Mouse (Mus musculus) forebrain, embryonic 10.5 days (tissue): Measurements from ENCODE around the gene Fndc4. TPM values are rescaled to one million over a fixed set of nuclear protein-coding genes. Genes with fewer than 3 reads are reported as not detected.
A peak's percentile ranks its signal among the peaks of the same experiment; 100 is the strongest.

Source experiments
- DNase-seq: peaks from one replicate; pipeline ENCODE4 v3.0.0-alpha.2; 2017; ENCODE audit warnings: low spot score; ENCODE audit errors: extremely low spot score
- H3K27ac ChIP-seq: fragments of 300-500 bp; sonication (generic); 2 replicates; pipeline ENCODE4 v1.5.1; 2016; ENCODE audit warnings: mild to moderate bottlenecking
- H3K27me3 ChIP-seq: fragments of 300-500 bp; sonication (generic); 2 replicates; pipeline ENCODE4 v1.6.1; 2016; ENCODE audit warnings: mild to moderate bottlenecking; ENCODE audit not compliant: poor library complexity, severe bottlenecking
- H3K36me3 ChIP-seq: fragments of 300-500 bp; sonication (generic); replicated peaks from 2 replicates; pipeline ENCODE4 v1.6.1; 2016; ENCODE audit warnings: mild to moderate bottlenecking, moderate library complexity
- H3K4me1 ChIP-seq: fragments of 300-500 bp; sonication (generic); 2 replicates; pipeline ENCODE4 v1.6.1; 2016
- H3K4me3 ChIP-seq: fragments of 300-500 bp; sonication (generic); 2 replicates; pipeline ENCODE4 v1.5.1; 2016; ENCODE audit warnings: mild to moderate bottlenecking, moderate library complexity
- H3K9me3 ChIP-seq: fragments of 300-500 bp; sonication (generic); 2 replicates; pipeline ENCODE4 v1.6.1; 2016; ENCODE audit warnings: mild to moderate bottlenecking, moderate library complexity
- WGBS: fragments of 180-500 bp; shearing (Covaris S2); methylation state at CpG from one replicate; pipeline ENCODE4 v1.1.7; 2016; 5-methylcytosine and 5-hydroxymethylcytosine counted together
- polyA plus RNA-seq: library from polyadenylated mRNA; unstranded; fragments of >200 nt; fragmentation: Nextera tagmentation; extraction: Ambion mirVana; gene quantifications from 2 replicates; pipeline ENCODE4 v1.2.1, GENCODE M21; 2016

The Fndc4 gene
- polyA plus RNA-seq, 1 experiment from 2014 or later: 46.6 TPM

DNA sequence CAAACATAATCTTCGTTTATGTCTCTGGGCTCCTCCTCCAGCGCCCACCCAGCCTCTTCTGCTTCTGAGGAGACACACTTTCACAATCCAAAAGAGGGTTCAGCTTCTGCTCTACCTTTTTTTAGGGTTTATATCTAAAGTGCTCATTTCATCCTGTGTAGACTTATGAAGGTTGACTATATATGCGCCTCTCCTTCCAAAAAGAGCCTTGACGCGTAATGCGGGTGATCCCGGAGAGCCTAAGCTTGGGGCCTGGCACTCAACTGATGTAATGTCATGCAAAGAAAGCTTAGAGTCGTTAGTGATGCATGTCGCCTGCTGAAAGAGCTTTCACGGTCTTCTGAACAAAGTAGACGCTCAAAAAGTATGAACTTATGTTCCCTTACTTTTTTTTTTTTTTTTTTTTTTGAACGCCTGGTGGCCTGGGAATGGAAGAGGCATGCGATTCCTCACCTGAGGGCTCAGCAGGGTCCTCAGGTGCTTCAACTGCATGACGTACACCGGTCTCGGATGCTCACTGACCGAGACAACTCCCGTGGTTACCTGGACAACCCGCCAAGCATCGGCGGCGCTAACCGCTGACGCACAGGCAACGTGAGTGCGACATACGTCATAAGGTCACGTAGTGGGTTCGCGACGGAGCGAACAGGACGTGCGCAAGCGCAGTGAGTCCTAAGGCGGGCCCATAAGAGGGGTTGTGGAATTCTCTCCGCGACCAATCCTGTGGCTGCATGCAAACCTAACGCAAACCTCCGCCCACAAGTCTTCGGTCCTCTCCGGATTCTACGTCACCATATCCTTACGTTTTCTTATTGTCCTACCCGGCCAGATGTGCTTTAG lies 5.1 kb downstream of the Fndc4 start, which contains the start of gene Ift172:
Gene Ift172 (minus strand): TSS at position 596 of the 840 bp plus-strand sequence.
- DNase-seq: peak; percentile 95
- Histone ChIP-seq H3K4me1 (peaks cover 48% of the 10 kb centered on the region), H3K4me3 (peak within 1 kb of the TSS; percentile 63), H3K9me3 (no peaks in the 10 kb centered on the region), H3K27ac (peak within 1 kb of the TSS; percentile 86), H3K27me3 (no peaks in the 10 kb centered on the region), H3K36me3 (peaks cover 36% of the 10 kb centered on the region)
- WGBS: 3% methylated on average over 45 of the region's 45 CpGs

DNA sequence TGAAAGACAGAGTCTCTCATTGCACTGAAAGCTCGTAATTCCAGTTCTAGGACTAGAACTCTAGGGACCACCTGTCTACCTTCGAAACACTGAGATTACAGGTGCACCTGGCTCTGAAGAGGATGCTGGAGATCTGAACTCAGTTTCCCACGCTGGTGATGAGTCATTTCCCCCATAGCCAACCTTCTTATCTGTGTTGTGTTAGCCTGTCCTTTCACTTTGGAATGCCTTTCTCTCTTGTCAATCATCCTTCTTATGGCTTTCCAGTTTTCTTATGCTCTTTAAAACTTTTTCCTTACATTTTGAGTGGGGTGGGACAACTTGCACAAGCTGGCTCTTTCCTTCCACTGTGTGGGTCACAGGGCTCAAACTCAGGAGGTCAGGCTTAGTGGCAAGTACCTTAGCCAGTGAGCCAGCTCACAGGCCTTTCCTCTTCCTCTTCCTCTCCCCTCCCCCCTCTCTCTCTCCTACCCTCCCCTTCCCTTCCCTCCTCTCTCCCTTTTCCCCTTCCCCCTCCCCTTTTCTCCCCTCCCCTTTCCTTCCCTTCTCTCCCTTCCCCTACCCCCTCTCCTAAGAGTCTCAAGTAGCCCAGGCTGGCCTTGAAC lies 6.2 kb downstream of the Fndc4 start:
- peaks cover 47% of the 10 kb centered on the region for H3K36me3 ChIP-seq
- DNase-seq: no peak
- H3K27ac ChIP-seq: 0 out of 2 replicates have a peak overlapping the region, but pooled peaks have one; percentile 86
- peak overlapping the region; percentile 63 for H3K4me3 ChIP-seq
- no peaks in the 10 kb centered on the region for H3K9me3 ChIP-seq
- H3K4me1 ChIP-seq: peaks cover 38% of the 10 kb centered on the region
- no peaks in the 10 kb centered on the region for H3K27me3 ChIP-seq
- WGBS: 86% methylated on average over 3 of the region's 3 CpGs

- Histone ChIP-seq H3K27ac (no peak overlapping the region), H3K27me3 (no peaks in the 10 kb centered on the region), H3K4me1 (peaks cover 28% of the 10 kb centered on the region), H3K36me3 (peaks cover 44% of the 10 kb centered on the region), H3K4me3 (no peak overlapping the region), H3K9me3 (no peaks in the 10 kb centered on the region)
- no peak for DNase-seq
- WGBS: 86% methylated on average over 3 of the region's 3 CpGs
Measured at GRCm38 (mm10) chr5:31288655-31289054, 7.2 kb downstream of the Fndc4 start.

DNA sequence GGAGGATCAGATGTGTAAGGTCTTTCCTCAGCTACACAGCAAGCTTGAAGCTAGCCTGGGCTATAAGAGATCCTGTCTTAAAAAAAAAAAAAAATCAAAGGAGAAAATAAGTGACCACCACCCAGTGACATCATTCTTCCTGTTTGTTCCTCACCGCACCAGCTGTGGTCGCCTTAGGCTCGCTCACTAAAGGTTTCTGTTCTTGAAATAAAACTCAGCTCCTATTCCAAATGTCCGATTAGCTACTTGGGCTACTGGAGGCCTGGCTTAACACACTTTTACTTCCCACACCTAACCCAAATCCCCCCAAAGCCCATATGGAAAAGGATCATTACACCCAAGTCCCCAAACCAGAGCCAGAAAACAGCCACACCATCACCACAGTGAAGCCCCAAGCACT lies 7.7 kb downstream of the Fndc4 start:
- H3K36me3 ChIP-seq: peaks cover 44% of the 10 kb centered on the region
- no peak for DNase-seq
- no peak overlapping the region for H3K4me3 ChIP-seq
- 84% methylated on average over 4 of the region's 4 CpGs for WGBS
- no peak overlapping the region for H3K27ac ChIP-seq
- no peaks in the 10 kb centered on the region for H3K27me3 ChIP-seq
- peaks cover 23% of the 10 kb centered on the region for H3K4me1 ChIP-seq
- H3K9me3 ChIP-seq: no peaks in the 10 kb centered on the region

DNA sequence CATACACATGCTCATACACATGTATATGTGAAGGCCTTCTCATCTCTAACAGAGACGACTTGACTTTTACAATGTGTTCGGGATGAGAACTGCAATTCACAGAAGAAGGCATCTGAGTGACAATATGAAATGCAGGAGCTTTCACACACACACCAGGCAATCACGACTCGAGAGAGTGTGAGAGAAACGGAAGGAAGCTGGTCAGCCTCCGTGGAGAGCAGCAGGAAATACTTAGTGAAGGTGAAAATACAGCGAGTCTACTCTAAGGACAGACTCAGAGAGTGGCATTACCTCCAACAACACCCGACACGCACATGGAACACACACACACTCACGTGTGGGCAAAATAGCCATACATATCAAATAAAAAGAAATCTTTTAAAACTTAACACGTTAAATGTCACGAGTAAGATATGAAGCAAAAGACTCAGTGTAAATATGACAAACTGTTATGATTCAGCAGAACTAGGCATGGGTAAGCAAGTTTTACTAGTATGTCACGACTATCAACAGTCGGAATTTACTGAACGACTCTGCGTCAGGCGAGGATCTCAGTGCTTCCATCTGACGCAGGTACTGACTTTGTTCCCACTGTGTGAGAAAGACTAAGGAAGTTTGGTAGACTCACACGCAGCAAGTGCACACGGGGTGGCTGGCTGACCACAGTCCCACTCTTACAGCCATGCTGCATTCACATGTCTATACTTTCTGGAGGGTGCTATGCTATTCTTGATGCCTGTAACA lies 16.5 kb downstream of the Fndc4 start:
- Histone ChIP-seq H3K9me3 (no peaks in the 10 kb centered on the region), H3K27me3 (no peaks in the 10 kb centered on the region), H3K27ac (no peak overlapping the region), H3K4me3 (no peak overlapping the region), H3K36me3 (peaks cover 80% of the 10 kb centered on the region), H3K4me1 (no peaks in the 10 kb centered on the region)
- 92% methylated on average over 20 of the region's 20 CpGs for WGBS
- no peak for DNase-seq

- Histone ChIP-seq H3K27ac (no peak overlapping the region), H3K9me3 (no peaks in the 10 kb centered on the region), H3K36me3 (peaks cover 78% of the 10 kb centered on the region), H3K4me1 (peaks cover 3% of the 10 kb centered on the region; the same call in 1 of the 2 replicates), H3K4me3 (no peak overlapping the region), H3K27me3 (no peaks in the 10 kb centered on the region)
- DNase-seq: no peak
- 81% methylated on average over 6 of the region's 6 CpGs for WGBS
Measured at GRCm38 (mm10) chr5:31273018-31273417, 22.9 kb downstream of the Fndc4 start.

GRCm38 (mm10) chr5:31267686-31268085 lies 28.2 kb downstream of the Fndc4 start:
- no peak overlapping the region for H3K4me3 ChIP-seq

GRCm38 (mm10) chr5:31266101-31266500 lies 29.8 kb downstream of the Fndc4 start:
- WGBS: 93% methylated on average over 7 of the region's 7 CpGs
- Histone ChIP-seq H3K36me3 (peaks cover 94% of the 10 kb centered on the region), H3K27ac (no peak overlapping the region), H3K27me3 (no peaks in the 10 kb centered on the region), H3K9me3 (no peaks in the 10 kb centered on the region), H3K4me1 (peaks cover 9% of the 10 kb centered on the region), H3K4me3 (no peak overlapping the region)
- DNase-seq: no peak

More at GRCm38 (mm10) chr5:31267686-31268085, 28.2 kb downstream of the Fndc4 start:
- Histone ChIP-seq H3K27ac (no peak overlapping the region), H3K4me1 (peaks cover 9% of the 10 kb centered on the region), H3K27me3 (no peaks in the 10 kb centered on the region), H3K9me3 (no peaks in the 10 kb centered on the region), H3K36me3 (peaks cover 92% of the 10 kb centered on the region)
- no peak for DNase-seq
- WGBS: 60% methylated on average over 6 of the region's 6 CpGs

- Histone ChIP-seq H3K27me3 (peaks cover 3% of the 10 kb centered on the region; the same call in 1 of the 2 replicates), H3K4me3 (no peak overlapping the region), H3K27ac (no peak overlapping the region), H3K36me3 (peaks cover 90% of the 10 kb centered on the region), H3K9me3 (no peaks in the 10 kb centered on the region), H3K4me1 (peaks cover 11% of the 10 kb centered on the region)
- no peak for DNase-seq
- 91% methylated on average over 11 of the region's 11 CpGs for WGBS
Measured at GRCm38 (mm10) chr5:31257616-31258015, 38.3 kb downstream of the Fndc4 start.

GRCm38 (mm10) chr5:31255971-31256370 lies 39.9 kb downstream of the Fndc4 start:
- Histone ChIP-seq H3K27me3 (peaks cover 19% of the 10 kb centered on the region), H3K36me3 (peaks cover 92% of the 10 kb centered on the region), H3K4me3 (no peak overlapping the region), H3K27ac (no peak overlapping the region), H3K9me3 (no peaks in the 10 kb centered on the region), H3K4me1 (peaks cover 27% of the 10 kb centered on the region)
- WGBS: 90% methylated on average over 2 of the region's 2 CpGs
- DNase-seq: no peak

DNA sequence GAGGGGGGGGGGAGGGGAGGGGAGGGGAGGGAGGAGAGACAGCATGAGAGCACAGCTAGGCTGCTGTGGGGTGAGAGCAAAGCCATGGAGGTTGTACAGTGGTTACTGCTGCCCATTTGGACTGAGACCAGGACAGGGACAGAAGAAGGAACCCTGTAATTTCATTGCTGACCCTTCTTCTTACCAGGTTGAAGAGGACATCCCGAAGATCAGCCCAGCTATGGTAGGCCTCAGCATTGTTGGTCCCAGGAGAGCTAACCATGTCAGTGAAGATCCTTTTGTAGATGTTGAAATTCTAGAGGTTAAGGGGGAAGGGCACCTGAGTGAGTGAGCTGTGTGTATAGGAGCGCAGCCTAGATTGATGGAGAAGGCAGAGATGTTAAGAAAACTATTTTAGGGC lies 40.5 kb downstream of the Fndc4 start:
- DNase-seq: no peak
- peaks cover 92% of the 10 kb centered on the region for H3K36me3 ChIP-seq
- H3K4me3 ChIP-seq: no peak overlapping the region
- H3K9me3 ChIP-seq: no peaks in the 10 kb centered on the region
- 92% methylated on average over 2 of the region's 2 CpGs for WGBS
- H3K27ac ChIP-seq: no peak overlapping the region
- H3K4me1 ChIP-seq: peaks cover 33% of the 10 kb centered on the region
- peaks cover 23% of the 10 kb centered on the region for H3K27me3 ChIP-seq

GRCm38 (mm10) chr5:31254901-31255300 lies 41.0 kb downstream of the Fndc4 start:
- WGBS: 89% methylated on average over 8 of the region's 8 CpGs
- H3K27ac ChIP-seq: no peak overlapping the region
- peaks cover 37% of the 10 kb centered on the region for H3K4me1 ChIP-seq
- no peaks in the 10 kb centered on the region for H3K9me3 ChIP-seq
- peaks cover 92% of the 10 kb centered on the region for H3K36me3 ChIP-seq
- H3K4me3 ChIP-seq: no peak overlapping the region
- no peak for DNase-seq
- peaks cover 23% of the 10 kb centered on the region for H3K27me3 ChIP-seq
